Mouse (Mus musculus) heart, adult 18-20 months (tissue): Measurements from ENCODE around the gene Miip. TPM values are rescaled to one million over a fixed set of nuclear protein-coding genes. Genes with fewer than 3 reads are reported as not detected.

Experiments
- total RNA-seq, 2 experiments: library from RNA; stranded (reverse); gene quantifications; 2 replicates each; pipeline ENCODE4 v1.2.3; 2021

Gene Miip
- total RNA-seq, 2 experiments from 2014 or later = 4.6 to 7.5 TPM

Other genes starting within 250 kb of the Miip start
- gene Zfp979, start 226.3 kb downstream of the Miip start, total RNA-seq = 1 to 10 TPM; 2.3 to 2.5 TPM
- gene Zfp534, start 166.3 kb downstream of the Miip start, total RNA-seq = not detected
- gene Zfp984, start 59.0 kb downstream of the Miip start, total RNA-seq = 1 to 10 TPM; 2.1 to 2.2 TPM
- gene Zfp933, start 20.4 kb downstream of the Miip start, total RNA-seq = 10 to 100 TPM in 1 of 2 experiments, 1 to 10 TPM in 1; 9.8 to 10.9 TPM
- gene Fv1, start 163 bp upstream of the Miip start, total RNA-seq = 10 to 100 TPM; 17.2 to 22.3 TPM
- gene Mfn2, start 35.9 kb upstream of the Miip start, total RNA-seq = 100 to 1,000 TPM; 623 to 655 TPM
- 10 to 100 TPM; 61.0 to 65.3 TPM for gene Plod1, start 68.0 kb upstream of the Miip start, total RNA-seq
- gene 2510039O18Rik, start 72.1 kb upstream of the Miip start, total RNA-seq = 10 to 100 TPM; 38.1 to 43.1 TPM
- gene Nppb, start 117.0 kb upstream of the Miip start, total RNA-seq = 100 to 1,000 TPM; 170 to 310 TPM
- gene Nppa, start 131.9 kb upstream of the Miip start, total RNA-seq = 1,000 to 10,000 TPM; 1,365 to 1,908 TPM
- gene Clcn6, start 170.0 kb upstream of the Miip start, total RNA-seq = 1 to 10 TPM; 7.8 to 8.0 TPM
- gene Mthfr, start 170.3 kb upstream of the Miip start, total RNA-seq = 10 to 100 TPM in 1 of 2 experiments, 1 to 10 TPM in 1; 7.9 to 10.7 TPM
- gene Agtrap, start 219.2 kb upstream of the Miip start, total RNA-seq = 10 to 100 TPM; 47.8 to 50.4 TPM